Comparison of ENCODE assay signal across 16 mouse cellular contexts in the genomic region with DNA sequence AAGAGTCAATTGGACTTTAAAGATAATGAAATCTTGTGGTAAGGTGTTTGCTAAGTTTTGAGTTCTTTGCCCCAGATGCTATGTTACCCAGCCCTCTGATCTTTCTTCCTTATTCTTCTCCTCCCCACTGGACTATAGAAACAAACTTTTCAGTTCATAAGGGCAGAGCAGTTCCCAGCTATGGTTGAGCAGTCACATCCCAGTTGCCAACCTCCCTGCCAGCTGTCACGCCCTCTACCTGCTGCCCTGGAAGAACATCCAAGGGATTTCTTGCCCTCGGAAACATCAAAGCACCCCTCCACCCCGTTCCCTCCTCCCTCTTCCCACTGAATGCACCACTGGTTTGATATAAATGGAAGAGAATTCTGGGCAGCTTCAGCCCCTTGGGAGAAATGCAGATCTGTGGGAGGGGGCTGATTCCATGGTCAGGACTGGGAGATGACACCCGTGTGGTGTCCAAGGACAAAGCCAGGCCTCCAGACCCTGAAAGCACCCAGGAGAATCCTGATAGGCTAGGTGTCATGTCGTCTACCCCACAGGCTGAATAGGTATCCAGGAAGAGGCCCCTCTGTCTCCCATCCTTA.
A peak's percentile ranks its signal among the peaks of the same experiment; 100 is the strongest.
DNase-seq lines count a peak whose midpoint lies in the region; ATAC-seq and TF ChIP-seq lines count a peak whose summit lies in the region.
"Had no signal": no experiment of that assay in that cellular context is flagged by ENCODE, and none has a peak within 500 bp of the region (broad histone marks: within the 10 kb centered on the region; RNA-seq: fewer than 3 reads in every experiment).

No protein-coding gene starts in this region.

- H3K27ac ChIP-seq in liver, adult 2 months (replicated peaks; ENCODE audit: insufficient read depth, low read depth, low read length): no peak overlapping the region
- H3K27ac ChIP-seq in liver, embryonic 12.5 days: no peak overlapping the region
- peak overlapping the region; percentile 65 for H3K27ac ChIP-seq in forebrain, embryonic 15.5 days (replicated peaks)
- 0 out of 2 replicates have a peak overlapping the region, but pooled peaks have one; percentile 54 for H3K27ac ChIP-seq in hindbrain, embryonic 15.5 days (replicated peaks)
- H3K27ac ChIP-seq in midbrain, embryonic 14.5 days (replicated peaks; ENCODE audit: low read depth, low read length): peak overlapping the region; percentile 62; the same call in 1 of the 2 replicates
- no peak overlapping the region for H3K27ac ChIP-seq in intestine, embryonic 16.5 days (ENCODE audit: low read length)
- H3K27ac ChIP-seq: embryonic facial prominence, embryonic 15.5 days; heart, embryonic 13.5 days; limb, embryonic 15.5 days; lung, embryonic 15.5 days had no signal

- H3K4me1 ChIP-seq in liver, adult 2 months (ENCODE audit: control insufficient read depth, insufficient read depth, low read length): no peaks in the 10 kb centered on the region
- H3K4me1 ChIP-seq in liver, embryonic 12.5 days: no peaks in the 10 kb centered on the region
- H3K4me1 ChIP-seq in forebrain, embryonic 15.5 days: peaks cover 21% of the 10 kb centered on the region
- H3K4me1 ChIP-seq in hindbrain, embryonic 15.5 days (replicated peaks): peaks cover 21% of the 10 kb centered on the region
- peaks cover 18% of the 10 kb centered on the region for H3K4me1 ChIP-seq in midbrain, embryonic 14.5 days (ENCODE audit: control insufficient read depth, insufficient read depth, low read length)
- no peaks in the 10 kb centered on the region for H3K4me1 ChIP-seq in intestine, embryonic 16.5 days (ENCODE audit: control insufficient read depth, insufficient read depth, low read length)
- H3K4me1 ChIP-seq: lung, embryonic 15.5 days; megakaryocyte, embryonic 14.5 days had no signal

- TF ChIP-seq CTCF in liver, adult 2 months (IDR thresholded peaks at IDR 0.05; ENCODE audit: low read depth, low read length): no peak

- H3K36me3 ChIP-seq in liver, adult 2 months (ENCODE audit: control insufficient read depth, insufficient read depth, low read length): no peaks in the 10 kb centered on the region
- H3K36me3 ChIP-seq in liver, embryonic 12.5 days: no peaks in the 10 kb centered on the region
- 0 out of 2 replicates have a peak, but pooled peaks cover 3% of the 10 kb centered on the region for H3K36me3 ChIP-seq in forebrain, embryonic 15.5 days
- no peaks in the 10 kb centered on the region for H3K36me3 ChIP-seq in hindbrain, embryonic 15.5 days
- peaks cover 8% of the 10 kb centered on the region; the same call in 1 of the 2 replicates for H3K36me3 ChIP-seq in midbrain, embryonic 14.5 days (ENCODE audit: control insufficient read depth, insufficient read depth, low read length)
- no peaks in the 10 kb centered on the region for H3K36me3 ChIP-seq in intestine, embryonic 16.5 days (ENCODE audit: control insufficient read depth, insufficient read depth, low read length)
- H3K36me3 ChIP-seq: embryonic facial prominence, embryonic 15.5 days; heart, embryonic 13.5 days; limb, embryonic 15.5 days; lung, embryonic 15.5 days had no signal

- DNase-seq in liver, adult 2 months (ENCODE audit: extremely low read depth, low read depth, low spot score): peak; percentile 13
- DNase-seq in midbrain, embryonic 14.5 days: no peak
- no peak for DNase-seq in thymus, postnatal 4 days
- DNase-seq: adrenal gland, postnatal 25 days; gastrocnemius, postnatal 25 days; right cerebral cortex, adult 18-20 months had no signal

- H3K4me3 ChIP-seq in liver, adult 2 months (ENCODE audit: insufficient read depth, low read depth, low read length): no peak overlapping the region
- no peak overlapping the region for H3K4me3 ChIP-seq in liver, embryonic 12.5 days
- H3K4me3 ChIP-seq in forebrain, embryonic 15.5 days: no peak overlapping the region
- no peak overlapping the region for H3K4me3 ChIP-seq in hindbrain, embryonic 15.5 days
- no peak overlapping the region for H3K4me3 ChIP-seq in midbrain, embryonic 14.5 days (replicated peaks; ENCODE audit: low read depth, low read length)
- no peak overlapping the region for H3K4me3 ChIP-seq in intestine, embryonic 16.5 days (ENCODE audit: low read length)
- H3K4me3 ChIP-seq: embryonic facial prominence, embryonic 15.5 days; heart, embryonic 13.5 days; limb, embryonic 15.5 days; lung, embryonic 15.5 days; megakaryocyte, embryonic 14.5 days had no signal

- H3K9me3 ChIP-seq in liver, embryonic 12.5 days (replicated peaks): no peaks in the 10 kb centered on the region
- H3K9me3 ChIP-seq in forebrain, embryonic 15.5 days: no peaks in the 10 kb centered on the region
- H3K9me3 ChIP-seq in hindbrain, embryonic 15.5 days: no peaks in the 10 kb centered on the region
- no peaks in the 10 kb centered on the region for H3K9me3 ChIP-seq in midbrain, embryonic 14.5 days (ENCODE audit: control insufficient read depth, low read length)
- no peaks in the 10 kb centered on the region for H3K9me3 ChIP-seq in intestine, embryonic 16.5 days (ENCODE audit: control insufficient read depth, low read length)
- H3K9me3 ChIP-seq: embryonic facial prominence, embryonic 15.5 days; heart, embryonic 13.5 days; limb, embryonic 15.5 days; lung, embryonic 15.5 days; megakaryocyte, embryonic 14.5 days had no signal

- ATAC-seq in liver, embryonic 12.5 days: no peak
- ATAC-seq in forebrain, embryonic 15.5 days (replicated peaks): no peak
- ATAC-seq in hindbrain, embryonic 15.5 days (ENCODE audit: low FRiP score, low read depth): no peak
- ATAC-seq in midbrain, embryonic 14.5 days (ENCODE audit: low FRiP score, low TSS enrichment): no peak
- ATAC-seq in intestine, embryonic 16.5 days: no peak
- ATAC-seq: CD4-positive, CD25-positive, alpha-beta regulatory T cell, adult 4 months had no signal

- WGBS in liver, adult 2 months: 61% methylated on average over 5 of the region's 5 CpGs
- WGBS in liver, embryonic 12.5 days (ENCODE audit: insufficient replicate concordance): 34% methylated on average over 5 of the region's 5 CpGs
- WGBS in forebrain, embryonic 15.5 days: 31% methylated on average over 5 of the region's 5 CpGs
- 39% methylated on average over 5 of the region's 5 CpGs for WGBS in hindbrain, embryonic 15.5 days
- 10% methylated on average over 5 of the region's 5 CpGs for WGBS in midbrain, embryonic 14.5 days
- 45% methylated on average over 5 of the region's 5 CpGs for WGBS in intestine, embryonic 16.5 days

- H3K4me2 ChIP-seq in liver, embryonic 12.5 days: no peak overlapping the region
- H3K4me2 ChIP-seq in forebrain, embryonic 15.5 days (replicated peaks): no peak overlapping the region
- no peak overlapping the region for H3K4me2 ChIP-seq in hindbrain, embryonic 15.5 days
- no peak overlapping the region for H3K4me2 ChIP-seq in midbrain, embryonic 14.5 days (ENCODE audit: low read length)
- no peak overlapping the region for H3K4me2 ChIP-seq in intestine, embryonic 16.5 days (ENCODE audit: low read depth, low read length)
- H3K4me2 ChIP-seq: embryonic facial prominence, embryonic 15.5 days; heart, embryonic 13.5 days; limb, embryonic 15.5 days; lung, embryonic 15.5 days had no signal

- no peaks in the 10 kb centered on the region for H3K27me3 ChIP-seq in liver, adult 2 months (ENCODE audit: control insufficient read depth, insufficient read depth, low read length)
- no peaks in the 10 kb centered on the region for H3K27me3 ChIP-seq in liver, embryonic 12.5 days (replicated peaks)
- no peaks in the 10 kb centered on the region for H3K27me3 ChIP-seq in forebrain, embryonic 15.5 days
- no peaks in the 10 kb centered on the region for H3K27me3 ChIP-seq in hindbrain, embryonic 15.5 days
- no peaks in the 10 kb centered on the region for H3K27me3 ChIP-seq in midbrain, embryonic 14.5 days (ENCODE audit: control insufficient read depth, insufficient read depth, low read length)
- no peaks in the 10 kb centered on the region for H3K27me3 ChIP-seq in intestine, embryonic 16.5 days (replicated peaks; ENCODE audit: control insufficient read depth, insufficient read depth, low read length)
- H3K27me3 ChIP-seq: embryonic facial prominence, embryonic 15.5 days; heart, embryonic 13.5 days; limb, embryonic 15.5 days; lung, embryonic 15.5 days; megakaryocyte, embryonic 14.5 days had no signal

- TF ChIP-seq POLR2A in liver, adult 2 months (IDR thresholded peaks at IDR 0.05; ENCODE audit: extremely low read depth, insufficient read depth, low read length): no peak

- H3K9ac ChIP-seq in liver, adult 2 months (ENCODE audit: low read depth, low read length): no peak overlapping the region
- H3K9ac ChIP-seq in liver, embryonic 12.5 days: no peak overlapping the region
- H3K9ac ChIP-seq in forebrain, embryonic 15.5 days (replicated peaks): no peak overlapping the region
- no peak overlapping the region for H3K9ac ChIP-seq in hindbrain, embryonic 15.5 days
- H3K9ac ChIP-seq in midbrain, embryonic 14.5 days (replicated peaks; ENCODE audit: low read length): no peak overlapping the region
- H3K9ac ChIP-seq in intestine, embryonic 16.5 days (ENCODE audit: low read depth, low read length): no peak overlapping the region
- H3K9ac ChIP-seq: embryonic facial prominence, embryonic 15.5 days; heart, embryonic 13.5 days; limb, embryonic 15.5 days; lung, embryonic 15.5 days had no signal

- no peaks in the 10 kb centered on the region for H3K79me2 ChIP-seq in liver, adult 2 months (ENCODE audit: control insufficient read depth, insufficient read depth, low read length)

Comparison
In these comparisons a context has a peak if more than half of its experiments do, and no peak if none do; other contexts are left out.
1. H3K27ac ChIP-seq: peak in forebrain, embryonic 15.5 days (single experiment), hindbrain, embryonic 15.5 days (single experiment) and midbrain, embryonic 14.5 days (single experiment); none in liver, adult 2 months (single experiment), liver, embryonic 12.5 days (single experiment) and intestine, embryonic 16.5 days (single experiment).